Comparison of ENCODE assay signal across 15 mouse cellular contexts in the genomic region with DNA sequence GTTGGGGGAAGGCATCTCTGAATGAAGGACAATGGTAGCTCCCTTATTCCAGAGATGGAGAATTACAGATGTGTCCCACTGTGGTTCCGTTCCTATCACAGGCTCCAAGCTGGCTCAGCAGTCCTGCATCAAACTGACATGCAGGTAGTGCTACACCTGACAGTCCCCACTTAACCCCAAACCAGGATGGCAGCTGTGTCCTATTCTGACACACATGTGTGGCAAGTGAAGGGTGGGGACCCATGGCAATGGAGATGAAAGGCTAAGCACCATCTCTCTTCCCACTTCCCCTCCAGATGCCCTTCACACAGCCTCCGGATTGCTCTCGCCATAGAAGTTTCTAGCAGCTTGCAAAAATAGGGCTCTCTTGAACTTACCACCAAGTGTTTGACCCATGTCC.
"Had no signal": no experiment of that assay in that cellular context is flagged by ENCODE, and none has a peak within 500 bp of the region (broad histone marks: within the 10 kb centered on the region; RNA-seq: fewer than 3 reads in every experiment).

No protein-coding gene starts in this region.

- H3K36me3 ChIP-seq: lung, embryonic 15.5 days; midbrain, embryonic 13.5 days; midbrain, embryonic 15.5 days; neural tube, embryonic 12.5 days; stomach, embryonic 15.5 days had no signal

- DNase-seq: lung, adult 2 months; lung, postnatal 14 days; lung, postnatal 36 days; right cerebral cortex, postnatal 14 days; thymus, adult 2 months; thymus, postnatal 25 days; thymus, postnatal 4 days had no signal

- H3K27me3 ChIP-seq: lung, embryonic 15.5 days; megakaryocyte, embryonic 14.5 days; midbrain, embryonic 13.5 days; midbrain, embryonic 15.5 days; neural tube, embryonic 12.5 days; stomach, embryonic 15.5 days had no signal

- H3K27ac ChIP-seq: lung, embryonic 15.5 days; macrophage; midbrain, embryonic 13.5 days; midbrain, embryonic 15.5 days; neural tube, embryonic 12.5 days; stomach, embryonic 15.5 days; stomach, postnatal 0 days had no signal

- H3K4me3 ChIP-seq: lung, embryonic 15.5 days; megakaryocyte, embryonic 14.5 days; midbrain, embryonic 13.5 days; midbrain, embryonic 15.5 days; neural tube, embryonic 12.5 days; stomach, embryonic 15.5 days had no signal

- H3K4me1 ChIP-seq: megakaryocyte, embryonic 14.5 days; stomach, embryonic 15.5 days had no signal

- H3K9me3 ChIP-seq: lung, embryonic 15.5 days; midbrain, embryonic 13.5 days; midbrain, embryonic 15.5 days; neural tube, embryonic 12.5 days; stomach, embryonic 15.5 days had no signal
